Mouse (Mus musculus): ENCODE data around the gene A630076J17Rik. TPM values are rescaled to one million over a fixed set of nuclear protein-coding genes. Genes with fewer than 3 reads are reported as not detected.

The A630076J17Rik gene
- total and polyA plus RNA-seq, 3 experiments, result not detected

GRCm38 (mm10) chr3:107253925-107254324 lies 23.5 kb downstream of the A630076J17Rik start:
- Histone ChIP-seq H3K9me3 (replicated peaks; ENCODE audit: low read length) (no peaks in the 10 kb centered on the region), H3K79me2 (replicated peaks; ENCODE audit: control insufficient read depth, extremely low read depth, insufficient read depth, poor library complexity, severe bottlenecking) (no peaks in the 10 kb centered on the region), H3K4me2 (ENCODE audit: insufficient read depth, low read depth, poor library complexity, severe bottlenecking) (no peak overlapping the region), H3K27me3 (replicated peaks) (peaks cover 3% of the 10 kb centered on the region), H3K27ac (ENCODE audit: insufficient read depth, low read depth) (no peak overlapping the region), H3K4me3 (replicated peaks in 1 of 3; ENCODE audit: low read depth in 2 of 3, low read length in 2 of 3, poor library complexity in 1 of 3) (no peak overlapping the region), H3K36me3 (replicated peaks in 1 of 2; ENCODE audit: control insufficient read depth in 1 of 2, insufficient read depth in 1 of 2, low read length in 1 of 2) (no peaks in the 10 kb centered on the region), H3K9ac (ENCODE audit: insufficient read depth, low read depth) (no peak overlapping the region), H3K4me1 (ENCODE audit: control insufficient read depth in 1 of 2, insufficient read depth in 2 of 2) (peaks cover 2 to 10% of the 10 kb centered on the region in 2 experiments; a peak in 3 of 4 replicates)
- DNase-seq (ENCODE audit: extremely low read depth), result no peak
- in situ Hi-C loops (cut with MboI; ENCODE audit: low pct_ligation_motif_present, low pct_unique_long_range_greater_than_20kb, low sequenced_read_pairs) (no loop called here), dilution Hi-C loops (cut with MboI; ENCODE audit: extremely low pct_ligation_motif_present, extremely low pct_unique_long_range_greater_than_20kb, low sequenced_read_pairs) (no loop called here)
- TF ChIP-seq JUN (IDR thresholded peaks at IDR 0.05; ENCODE audit: insufficient read depth, low read depth, low read length), result no peak
- peak; percentile 96 for TF ChIP-seq MAFK (IDR thresholded peaks at IDR 0.05; ENCODE audit: insufficient replicate concordance, low read length)
- no peak for TF ChIP-seq CHD1 (IDR thresholded peaks at IDR 0.05; ENCODE audit: low read depth, low read length)

GRCm38 (mm10) chr3:107255992-107256391 lies 25.6 kb downstream of the A630076J17Rik start:
- H3K27ac ChIP-seq (ENCODE audit: insufficient read depth, low read depth), result no peak overlapping the region
- no peak overlapping the region for H3K4me3 ChIP-seq (replicated peaks in 1 of 3; ENCODE audit: low read depth in 2 of 3, low read length in 2 of 3, poor library complexity in 1 of 3)
- no peak overlapping the region for H3K9ac ChIP-seq (ENCODE audit: insufficient read depth, low read depth)
- DNase-seq (ENCODE audit: extremely low read depth), result no peak
- no peaks in the 10 kb centered on the region for H3K9me3 ChIP-seq (replicated peaks; ENCODE audit: low read length)
- in situ Hi-C loops (cut with MboI; ENCODE audit: low pct_ligation_motif_present, low pct_unique_long_range_greater_than_20kb, low sequenced_read_pairs), result no loop called here
- H3K4me1 ChIP-seq (ENCODE audit: control insufficient read depth in 1 of 2, insufficient read depth in 2 of 2), result peaks cover 2 to 15% of the 10 kb centered on the region in 2 experiments; a peak in 3 of 4 replicates
- H3K27me3 ChIP-seq (replicated peaks), result peaks cover 3% of the 10 kb centered on the region
- no peak overlapping the region for H3K4me2 ChIP-seq (ENCODE audit: insufficient read depth, low read depth, poor library complexity, severe bottlenecking)
- TF ChIP-seq IRF4 (IDR thresholded peaks at IDR 0.05; ENCODE audit: low read depth, low read length), result no peak
- peak; percentile 95 for TF ChIP-seq MAFK (IDR thresholded peaks at IDR 0.05; ENCODE audit: insufficient replicate concordance, low read length)
- no peaks in the 10 kb centered on the region for H3K79me2 ChIP-seq (replicated peaks; ENCODE audit: control insufficient read depth, extremely low read depth, insufficient read depth, poor library complexity, severe bottlenecking)
- no peaks in the 10 kb centered on the region for H3K36me3 ChIP-seq (replicated peaks in 1 of 2; ENCODE audit: control insufficient read depth in 1 of 2, insufficient read depth in 1 of 2, low read length in 1 of 2)
- dilution Hi-C loops (cut with MboI; ENCODE audit: extremely low pct_ligation_motif_present, extremely low pct_unique_long_range_greater_than_20kb, low sequenced_read_pairs), result no loop called here

DNA sequence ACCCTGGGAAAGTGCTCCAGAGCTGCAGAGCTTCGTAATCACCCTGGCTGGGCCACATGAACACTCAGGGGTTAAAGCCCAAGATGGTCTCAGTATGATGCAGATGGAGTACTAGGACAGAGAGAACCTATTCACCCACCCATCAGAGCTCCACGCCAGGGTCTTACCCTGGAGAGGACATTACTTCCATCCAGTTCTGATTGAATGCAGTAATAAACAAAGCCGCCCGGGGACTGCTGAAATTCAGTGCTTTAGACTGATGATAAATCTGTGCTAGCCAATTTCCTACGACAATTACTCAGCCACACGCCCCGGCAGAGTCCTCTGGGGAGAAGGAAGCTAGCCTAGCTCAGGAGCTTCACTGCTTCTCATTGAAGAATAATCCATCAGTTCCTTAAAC lies 26.3 kb downstream of the A630076J17Rik start:
- Histone ChIP-seq H3K9me3 (replicated peaks; ENCODE audit: low read length) (no peaks in the 10 kb centered on the region), H3K27me3 (replicated peaks) (peaks cover 3% of the 10 kb centered on the region), H3K4me1 (ENCODE audit: control insufficient read depth in 1 of 2, insufficient read depth in 2 of 2) (peaks cover 2 to 23% of the 10 kb centered on the region in 2 experiments; a peak in 3 of 4 replicates), H3K36me3 (replicated peaks in 1 of 2; ENCODE audit: control insufficient read depth in 1 of 2, insufficient read depth in 1 of 2, low read length in 1 of 2) (no peaks in the 10 kb centered on the region), H3K27ac (ENCODE audit: insufficient read depth, low read depth) (no peak overlapping the region), H3K4me3 (replicated peaks in 1 of 3; ENCODE audit: low read depth in 2 of 3, low read length in 2 of 3, poor library complexity in 1 of 3) (no peak overlapping the region), H3K9ac (ENCODE audit: insufficient read depth, low read depth) (no peak overlapping the region), H3K4me2 (ENCODE audit: insufficient read depth, low read depth, poor library complexity, severe bottlenecking) (no peak overlapping the region), H3K79me2 (replicated peaks; ENCODE audit: control insufficient read depth, extremely low read depth, insufficient read depth, poor library complexity, severe bottlenecking) (no peaks in the 10 kb centered on the region)
- TF ChIP-seq MXI1 (IDR thresholded peaks at IDR 0.05; ENCODE audit: low read depth, low read length), result no peak
- TF ChIP-seq MAX (IDR thresholded peaks at IDR 0.05; ENCODE audit: low read length), result no peak
- TF ChIP-seq ZC3H11A (IDR thresholded peaks at IDR 0.05; ENCODE audit: low read depth, low read length), result no peak
- TF ChIP-seq MYC (IDR thresholded peaks at IDR 0.05; ENCODE audit: low read depth, low read length), result no peak
- no peak for TF ChIP-seq NRF1 (IDR thresholded peaks at IDR 0.05; ENCODE audit: low read depth, low read length)
- no peak for TF ChIP-seq USF1 (IDR thresholded peaks at IDR 0.05; ENCODE audit: low read depth, low read length)
- no peak for TF ChIP-seq ETS1 (conservative IDR thresholded peaks at IDR 0.05; ENCODE audit: low read depth, low read length)
- no peak for TF ChIP-seq USF2 (conservative IDR thresholded peaks at IDR 0.05; ENCODE audit: low read depth, low read length)
- TF ChIP-seq UBTF (IDR thresholded peaks at IDR 0.05; ENCODE audit: low read depth, low read length), result no peak
- no peak for TF ChIP-seq BHLHE40 (IDR thresholded peaks at IDR 0.05; ENCODE audit: low read depth, low read length)
- TF ChIP-seq TBP (conservative IDR thresholded peaks at IDR 0.05; ENCODE audit: low read depth, low read length), result no peak
- no peak for TF ChIP-seq HCFC1 (IDR thresholded peaks at IDR 0.05; ENCODE audit: low read depth, low read length)
- TF ChIP-seq CHD1 (IDR thresholded peaks at IDR 0.05; ENCODE audit: low read depth, low read length), result no peak
- no peak for TF ChIP-seq RAD21 (IDR thresholded peaks at IDR 0.05; ENCODE audit: low read depth, low read length)
- no peak for DNase-seq (ENCODE audit: extremely low read depth)
- in situ Hi-C loops (cut with MboI; ENCODE audit: low pct_ligation_motif_present, low pct_unique_long_range_greater_than_20kb, low sequenced_read_pairs), result no loop called here
- dilution Hi-C loops (cut with MboI; ENCODE audit: extremely low pct_ligation_motif_present, extremely low pct_unique_long_range_greater_than_20kb, low sequenced_read_pairs), result no loop called here
